Mouse (Mus musculus): ENCODE data around the gene Tent5b. TPM values are rescaled to one million over a fixed set of nuclear protein-coding genes. Genes with fewer than 3 reads are reported as not detected.
A peak's percentile ranks its signal among the peaks of the same experiment; 100 is the strongest.

Gene Tent5b
- polyA plus RNA-seq, 2 experiments from 2014 or later, result not detected

DNA sequence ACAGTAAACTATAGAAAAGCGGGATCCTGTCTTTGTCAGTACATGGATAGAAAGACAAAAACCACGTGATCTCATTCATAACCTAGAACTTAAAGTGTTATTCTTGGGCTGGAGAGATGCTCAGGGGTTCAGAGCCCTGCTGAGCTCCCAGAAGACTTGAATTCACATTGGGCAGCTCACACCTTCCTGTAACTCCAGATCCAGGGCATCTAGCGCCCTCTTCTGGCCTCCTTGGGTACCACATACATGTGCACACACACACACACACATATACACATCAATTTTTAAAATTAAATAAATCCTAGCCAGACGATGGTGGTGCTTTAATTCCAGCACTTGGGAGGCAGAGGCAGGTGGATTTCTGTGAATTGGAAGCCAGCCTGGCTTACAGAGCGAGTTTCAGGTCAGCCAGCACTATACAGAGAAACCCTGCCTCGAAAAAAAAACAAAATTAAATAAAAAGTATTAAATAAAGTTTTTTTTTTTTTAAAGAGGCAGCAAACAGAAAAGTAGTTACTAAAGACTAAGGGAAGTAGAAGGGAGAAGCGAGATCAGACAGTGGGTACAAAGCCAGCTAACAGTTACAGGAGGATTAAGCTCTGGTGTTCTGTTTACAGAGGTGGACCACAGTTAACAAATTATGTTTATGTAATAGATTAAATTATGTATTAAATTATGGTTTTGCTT is 8.7 kb upstream of the Tent5b start:
- ATAC-seq, result no peak

DNA sequence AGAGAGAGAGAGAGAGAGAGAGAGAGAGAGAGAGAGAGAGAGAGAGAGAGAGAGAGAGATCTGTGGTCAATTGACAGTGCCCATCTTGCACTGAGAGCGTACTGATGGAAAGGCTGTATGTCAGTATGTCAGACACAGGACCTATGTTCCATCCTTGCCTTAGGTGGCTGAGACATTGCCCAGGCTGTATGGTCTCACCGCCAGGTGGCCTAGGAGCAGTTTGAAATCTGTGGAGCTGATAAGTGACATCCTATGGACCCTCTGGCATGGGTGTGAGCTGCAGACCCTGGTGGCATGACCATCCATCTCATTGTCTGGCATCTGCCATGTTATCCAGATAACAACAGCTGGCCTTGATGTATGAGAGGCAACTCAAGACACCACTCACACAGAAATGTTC is 6.1 kb upstream of the Tent5b start:
- no peak for ATAC-seq

DNA sequence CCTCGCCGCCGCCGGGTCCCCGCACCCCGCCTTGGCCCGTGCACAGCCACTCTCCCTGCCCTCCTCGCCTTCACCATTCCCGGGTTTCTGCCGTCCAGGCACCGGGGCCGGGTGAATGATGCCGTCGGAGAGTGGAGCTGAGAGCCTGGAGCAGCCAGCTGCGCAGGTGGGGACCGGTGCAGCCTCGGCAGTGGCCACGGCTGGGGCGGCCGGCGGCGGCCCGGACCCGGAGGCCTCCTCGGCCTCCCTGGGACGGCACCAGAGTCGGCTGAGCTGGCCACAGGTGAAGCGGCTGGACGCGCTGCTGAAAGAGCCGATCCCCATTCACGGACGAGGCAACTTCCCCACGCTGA is 229 bp downstream of the Tent5b start:
- ATAC-seq, result no peak

DNA sequence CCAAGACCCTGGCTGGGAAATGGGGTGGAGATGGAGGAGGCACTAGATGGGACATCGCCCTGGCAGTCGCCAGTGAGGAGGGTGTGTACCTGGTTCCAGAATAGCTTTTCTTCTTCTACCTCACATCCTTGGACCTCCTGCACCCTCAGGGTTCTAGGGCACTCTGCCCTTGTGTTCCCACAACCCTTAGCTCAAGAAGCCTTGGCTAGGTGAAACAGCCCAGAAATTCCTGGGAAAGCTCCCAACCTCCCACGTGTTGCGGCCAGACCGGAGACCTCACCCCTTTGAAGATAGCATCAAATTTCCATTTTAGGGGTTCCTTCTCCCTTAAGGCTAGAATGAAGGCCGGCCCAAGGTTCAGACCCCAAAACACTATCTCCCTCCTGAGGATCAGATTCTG is 822 bp downstream of the Tent5b start:
- ATAC-seq, result no peak

DNA sequence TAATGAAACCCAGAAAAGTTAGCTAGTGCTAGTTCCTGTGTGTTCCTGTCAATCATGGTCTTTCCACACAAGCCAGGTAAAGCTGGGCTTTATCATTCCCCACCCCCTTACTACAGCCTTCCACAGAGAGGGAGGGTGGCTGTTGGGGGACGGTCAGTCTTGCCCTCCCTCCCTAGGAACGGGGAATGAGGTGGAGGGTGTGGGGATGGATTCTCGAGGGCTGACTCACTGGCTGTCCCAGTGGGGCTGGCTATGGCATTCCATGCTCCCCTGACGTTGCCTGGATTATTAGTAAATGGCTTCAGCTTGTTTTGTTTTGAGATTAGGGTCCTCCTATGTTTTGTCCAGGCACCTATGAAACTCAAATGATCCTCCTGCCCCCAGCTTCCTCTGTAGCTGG is 1.6 kb downstream of the Tent5b start:
- no peak for ATAC-seq

DNA sequence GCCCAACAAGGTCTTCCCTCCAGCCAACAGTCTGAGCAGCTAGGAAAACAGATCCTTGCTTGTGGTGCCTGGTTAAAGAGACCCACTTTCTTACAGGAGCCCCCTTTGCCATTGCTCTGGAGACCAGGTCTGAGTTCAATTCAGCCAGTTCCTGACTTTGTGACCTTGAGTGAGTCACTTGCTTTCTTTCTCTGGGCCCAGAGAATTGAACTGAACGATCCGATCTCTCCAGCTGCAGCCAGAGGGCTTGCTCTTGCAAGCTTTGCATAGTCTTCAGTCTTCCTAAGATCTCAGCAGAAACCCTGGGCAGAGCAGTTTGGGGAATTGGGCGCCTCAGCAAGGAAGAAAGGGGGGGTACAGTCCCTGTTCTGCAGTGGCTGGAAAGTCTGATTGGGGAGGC is 2.5 kb downstream of the Tent5b start:
- ATAC-seq, result no peak

DNA sequence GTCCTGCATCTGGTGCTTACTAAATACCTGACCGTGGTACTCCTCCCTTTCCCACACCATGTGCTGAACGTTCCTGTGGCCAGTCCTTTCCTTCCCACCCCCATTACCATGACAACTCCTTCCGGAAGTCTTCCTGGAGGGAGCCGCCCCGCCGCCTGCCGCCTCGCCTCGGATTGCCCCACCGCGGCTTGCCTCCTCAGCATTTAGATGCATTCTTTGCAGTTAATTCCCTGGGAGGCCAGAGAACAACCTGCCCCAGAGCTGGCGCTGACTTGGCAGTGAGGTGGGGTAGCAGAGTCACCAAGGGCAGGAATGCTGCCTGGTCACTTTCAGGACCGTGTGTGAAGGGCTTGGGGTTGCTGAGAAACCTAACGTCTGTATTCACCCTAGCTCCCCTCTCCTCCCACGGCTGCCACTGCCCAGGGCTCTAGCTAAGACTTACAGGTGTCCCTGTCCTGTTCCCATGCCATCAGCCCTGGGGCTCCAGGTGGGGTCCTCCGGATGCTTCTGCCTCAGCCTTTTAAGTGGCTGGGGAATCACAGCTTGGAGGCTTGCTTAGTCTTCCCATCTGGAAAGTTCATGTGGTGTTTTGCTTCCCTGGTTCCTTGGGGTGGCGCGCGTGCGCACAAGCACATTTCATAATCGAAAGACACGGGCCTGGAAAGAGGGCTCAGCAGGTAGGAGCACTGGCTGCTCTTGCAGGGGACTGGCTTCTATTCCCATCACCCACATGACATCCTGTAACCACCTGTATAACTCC is 4.5 kb downstream of the Tent5b start:
- no peak for ATAC-seq

DNA sequence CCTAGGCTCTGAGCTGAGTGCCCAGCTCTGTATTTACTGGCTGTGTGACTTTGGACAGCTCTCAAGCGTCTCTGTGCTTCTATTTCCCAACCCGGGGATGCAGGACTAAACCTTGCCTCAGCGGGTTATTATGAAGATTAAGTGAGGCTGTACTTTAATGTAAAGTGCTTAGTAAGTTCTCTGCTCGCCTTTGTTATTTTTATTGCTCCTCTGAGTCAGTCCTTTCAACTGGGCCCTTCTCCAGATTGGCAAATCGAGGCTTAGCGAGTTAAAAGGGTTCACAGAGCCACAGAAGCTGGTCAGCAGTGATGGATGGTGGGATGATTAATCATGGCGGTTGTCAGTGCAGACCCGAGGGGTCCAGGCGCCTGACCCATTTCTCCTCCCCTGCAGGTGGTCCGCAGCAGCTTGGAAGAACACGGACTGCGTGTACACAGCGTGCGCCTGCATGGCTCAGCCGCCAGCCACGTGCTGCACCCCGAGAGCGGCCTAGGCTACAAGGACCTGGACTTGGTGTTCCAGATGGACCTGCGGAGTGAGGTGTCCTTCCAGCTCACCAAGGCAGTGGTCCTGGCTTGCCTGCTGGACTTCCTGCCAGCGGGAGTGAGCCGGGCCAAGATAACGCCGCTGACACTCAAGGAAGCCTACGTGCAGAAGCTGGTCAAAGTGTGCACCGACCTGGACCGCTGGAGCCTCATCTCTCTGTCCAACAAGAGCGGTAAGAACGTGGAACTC is 5.9 kb downstream of the Tent5b start:
- no peak for ATAC-seq

DNA sequence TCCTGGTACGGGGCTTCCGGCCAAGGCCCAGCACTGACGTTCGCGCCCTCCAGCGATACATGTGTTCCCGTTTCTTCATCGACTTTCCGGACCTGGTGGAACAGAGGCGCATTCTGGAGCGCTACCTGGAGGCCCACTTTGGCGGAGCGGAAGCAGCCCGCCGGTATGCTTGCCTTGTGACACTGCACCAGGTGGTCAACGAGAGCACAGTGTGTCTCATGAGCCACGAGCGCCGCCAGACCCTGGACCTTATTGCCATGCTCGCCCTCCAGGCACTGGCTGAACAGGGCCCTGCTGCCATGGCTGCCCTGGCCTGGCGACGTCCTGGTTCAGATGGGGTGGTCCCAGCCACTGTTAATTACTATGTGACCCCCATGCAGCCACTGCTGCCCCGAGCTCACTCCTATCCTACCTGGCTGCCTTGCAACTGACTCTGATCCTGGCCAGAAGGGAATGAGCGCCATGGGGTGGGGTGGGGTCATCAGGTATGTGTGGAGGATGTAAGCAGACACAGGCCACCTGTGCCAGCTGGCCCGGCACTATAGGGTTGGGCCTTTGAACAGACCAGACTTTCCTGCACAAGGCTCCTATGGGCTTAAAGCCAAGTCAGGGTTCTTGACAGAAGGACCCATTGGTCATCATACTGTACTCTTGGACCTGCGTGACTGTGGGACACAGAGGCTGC is 6.9 kb downstream of the Tent5b start:
- ATAC-seq, result no peak

DNA sequence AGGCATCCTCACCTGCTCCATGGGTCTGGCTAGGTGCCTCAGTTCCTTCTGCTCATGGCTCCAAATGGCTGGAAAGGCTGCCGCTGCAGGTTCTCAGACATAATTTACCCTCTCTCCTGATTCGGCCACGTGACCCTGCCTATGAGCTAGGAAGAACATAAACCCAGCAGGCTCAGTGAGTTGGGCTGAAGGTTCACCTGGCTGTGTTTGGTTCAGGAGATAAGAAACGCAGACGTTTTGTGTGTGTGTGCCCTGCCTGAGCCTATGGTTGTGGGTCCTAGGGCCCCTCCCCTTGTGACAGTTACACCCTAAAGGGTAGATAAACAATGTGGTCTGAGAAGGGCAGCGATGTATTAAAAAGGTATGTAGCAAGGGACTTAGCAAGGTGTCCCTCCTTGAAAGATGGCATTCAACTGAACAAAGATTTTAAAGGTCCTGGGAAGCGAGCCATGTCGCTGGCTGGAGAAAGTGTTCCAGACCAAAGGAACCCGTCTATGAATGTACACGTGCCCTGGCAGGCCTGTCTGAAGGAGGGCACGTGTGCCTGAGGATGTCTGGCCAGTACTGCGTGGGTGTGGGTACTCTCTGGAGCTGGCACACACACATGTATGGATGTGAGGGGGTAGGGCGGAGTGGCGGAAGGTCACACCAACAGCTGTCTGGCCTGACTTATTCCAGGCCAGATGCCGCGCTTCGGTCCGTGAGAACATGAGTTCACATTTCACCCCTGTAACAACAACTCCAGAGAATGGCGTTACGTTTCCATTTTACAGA is 8.9 kb downstream of the Tent5b start:
- no peak for ATAC-seq

DNA sequence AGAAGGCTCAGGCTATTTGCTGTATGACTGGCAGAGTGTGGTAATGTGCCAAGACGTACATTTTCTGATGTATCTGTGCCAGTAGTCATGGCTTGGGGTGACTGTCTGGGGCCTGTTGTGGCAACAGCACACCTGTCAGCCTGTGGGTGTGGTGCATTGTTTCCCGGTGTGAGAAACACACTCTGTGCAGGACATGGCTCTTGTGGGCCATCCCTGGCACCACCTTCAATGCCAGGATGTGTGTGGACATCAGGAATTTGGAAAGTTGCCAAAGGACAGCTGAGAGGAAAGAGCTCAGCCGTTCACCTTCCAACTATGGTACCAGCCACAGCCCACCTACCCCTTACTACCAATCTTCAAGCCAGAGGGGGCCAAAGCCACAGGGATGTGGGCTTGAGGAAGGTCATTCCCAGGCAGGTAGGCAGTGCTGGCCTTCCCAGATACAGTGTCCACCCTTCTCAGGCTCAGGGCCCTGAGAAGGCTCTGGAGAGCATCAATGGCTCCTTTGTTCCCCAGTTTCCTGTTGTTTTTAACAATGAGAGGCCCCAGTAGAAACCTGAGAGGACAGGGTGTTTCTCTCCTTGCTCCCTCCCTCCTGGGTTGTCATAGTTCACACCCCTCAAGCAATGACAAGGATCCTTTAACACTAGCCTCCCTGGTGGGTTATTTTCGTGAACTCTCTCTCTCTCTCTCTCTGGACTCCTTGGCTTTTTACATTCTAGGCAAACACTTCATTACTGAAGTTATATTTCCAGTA is 9.7 kb downstream of the Tent5b start:
- ATAC-seq, result no peak

DNA sequence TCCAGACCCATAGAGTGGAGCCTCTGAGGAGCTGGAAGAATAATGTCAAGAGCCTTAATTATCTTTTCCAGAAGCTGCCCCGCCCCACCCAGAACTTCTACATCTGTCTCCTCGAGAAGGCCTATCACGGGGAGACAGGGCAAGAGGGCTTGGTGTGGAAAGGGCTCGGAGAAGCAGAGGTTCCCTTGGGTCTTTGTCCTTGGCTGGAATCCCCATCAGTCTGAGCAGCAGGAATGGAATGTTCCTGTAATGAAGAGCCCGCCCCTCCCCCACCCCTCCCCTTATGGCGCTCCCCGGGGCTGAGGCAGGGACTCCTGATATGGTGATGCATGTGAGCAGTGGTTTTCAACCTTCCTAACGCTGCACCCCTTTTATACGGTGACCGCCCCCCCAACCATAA is 11.9 kb downstream of the Tent5b start:
- no peak for ATAC-seq

DNA sequence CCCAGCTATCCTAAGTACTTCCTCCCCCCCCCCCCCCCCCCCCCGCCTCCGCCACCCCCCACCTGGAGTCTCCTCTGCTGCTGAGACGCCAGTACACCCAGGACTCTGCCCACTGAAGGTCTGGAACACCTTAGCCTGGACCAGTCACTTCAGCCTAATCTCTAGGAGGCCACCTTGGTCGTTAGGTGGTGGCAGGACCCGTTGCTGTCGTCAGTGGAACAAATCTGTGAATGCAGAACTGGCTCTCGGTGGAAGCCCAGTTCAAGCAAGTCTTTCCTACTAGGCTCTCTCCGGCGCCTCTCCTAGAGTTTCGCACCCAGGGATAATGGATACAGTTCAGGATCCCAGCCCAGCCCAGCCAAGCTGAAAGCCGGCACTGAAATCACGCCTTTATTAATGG is 14.0 kb downstream of the Tent5b start:
- ATAC-seq, result no peak

DNA sequence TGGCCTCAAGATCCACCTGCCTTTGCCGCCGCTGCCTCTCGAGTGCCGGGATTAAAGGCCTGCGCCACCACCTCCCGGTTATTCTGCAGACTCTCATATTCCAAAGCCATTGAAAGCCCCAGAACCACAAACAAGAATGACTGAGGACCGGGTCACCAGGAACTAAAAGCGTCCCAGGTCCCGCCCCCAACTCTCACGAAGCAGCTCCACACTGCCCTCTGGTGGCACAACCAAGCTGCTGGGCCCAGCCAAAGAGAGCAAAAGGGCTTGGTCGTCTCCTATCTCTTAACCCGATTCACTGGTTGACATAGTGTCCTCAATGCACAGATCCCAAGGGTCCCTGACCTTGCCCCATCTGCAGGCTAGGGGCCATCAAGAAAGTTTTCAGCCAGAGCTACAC is 14.5 kb downstream of the Tent5b start:
- peak; percentile 74 for ATAC-seq

DNA sequence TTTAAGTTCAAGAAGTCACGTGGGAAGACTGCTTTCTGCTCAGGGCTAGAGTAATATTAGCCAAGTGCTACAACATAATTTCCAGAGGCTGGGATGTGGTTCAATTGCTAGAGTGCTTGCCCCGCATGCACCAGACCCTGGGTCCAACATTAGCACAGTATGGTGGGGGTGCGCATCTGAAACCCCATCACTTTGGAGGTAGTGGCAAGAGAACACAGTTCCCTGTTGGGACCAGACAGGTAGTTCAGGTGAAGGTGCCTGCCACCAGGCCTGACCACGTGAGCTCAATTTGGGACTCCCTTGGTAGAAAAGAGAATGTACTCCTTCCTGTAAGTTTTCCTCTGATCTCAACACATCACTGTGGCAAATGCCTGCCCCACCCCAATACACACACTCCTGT is 14.9 kb downstream of the Tent5b start:
- ATAC-seq, result no peak

DNA sequence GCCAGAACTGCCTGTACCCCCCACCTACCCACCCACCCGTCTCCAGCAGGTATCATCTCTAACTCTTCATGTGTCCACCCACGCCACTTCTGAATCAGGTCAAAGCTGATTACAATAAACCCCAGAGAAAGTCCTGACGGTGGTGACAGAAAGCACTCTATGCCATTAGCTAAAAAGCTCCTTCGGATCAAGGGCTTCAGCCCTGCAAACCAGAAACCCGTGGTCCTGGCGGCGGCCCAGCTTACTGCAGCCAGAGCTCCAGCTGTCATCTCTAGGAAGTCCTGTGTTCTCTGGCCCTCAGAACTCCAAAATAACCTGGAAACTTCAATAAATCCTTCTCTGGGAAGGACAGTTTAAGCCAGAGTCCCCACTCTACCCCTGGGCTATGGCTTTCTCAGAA is 15.8 kb downstream of the Tent5b start:
- ATAC-seq, result no peak

DNA sequence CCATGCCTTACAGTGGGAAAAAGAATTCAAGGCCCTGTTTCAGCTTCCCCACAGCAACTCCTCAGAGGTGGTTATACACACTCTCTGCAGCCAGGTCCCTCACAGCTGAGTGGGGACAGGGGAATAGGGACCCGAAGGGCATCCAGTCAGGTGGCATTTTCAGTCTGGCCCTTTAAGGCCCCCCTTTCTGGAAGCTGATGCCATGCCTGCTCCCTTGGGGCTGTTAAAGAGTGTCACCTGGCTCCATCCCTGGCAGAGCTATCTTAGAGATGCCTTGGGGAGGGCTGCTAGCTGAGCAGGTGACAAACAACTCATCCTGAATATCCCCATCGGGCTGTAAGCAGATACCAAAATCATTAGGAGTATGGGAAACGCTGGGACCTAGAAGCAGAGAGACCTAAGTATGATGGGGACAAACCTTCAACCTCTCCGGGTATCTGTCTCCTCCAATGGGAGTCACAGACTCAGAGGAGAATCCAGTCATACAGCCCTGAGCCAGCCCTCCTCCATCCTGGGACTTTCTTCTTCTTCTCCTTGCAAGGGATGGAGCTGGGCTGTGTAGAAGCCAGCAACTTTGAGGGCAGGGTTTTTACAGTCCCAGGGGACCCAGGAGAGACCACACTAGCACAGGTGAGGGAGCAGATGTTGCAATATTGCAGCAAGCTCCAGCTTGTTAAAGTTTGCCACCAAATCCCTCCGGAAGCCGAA is 17.0 kb downstream of the Tent5b start:
- ATAC-seq, result no peak

DNA sequence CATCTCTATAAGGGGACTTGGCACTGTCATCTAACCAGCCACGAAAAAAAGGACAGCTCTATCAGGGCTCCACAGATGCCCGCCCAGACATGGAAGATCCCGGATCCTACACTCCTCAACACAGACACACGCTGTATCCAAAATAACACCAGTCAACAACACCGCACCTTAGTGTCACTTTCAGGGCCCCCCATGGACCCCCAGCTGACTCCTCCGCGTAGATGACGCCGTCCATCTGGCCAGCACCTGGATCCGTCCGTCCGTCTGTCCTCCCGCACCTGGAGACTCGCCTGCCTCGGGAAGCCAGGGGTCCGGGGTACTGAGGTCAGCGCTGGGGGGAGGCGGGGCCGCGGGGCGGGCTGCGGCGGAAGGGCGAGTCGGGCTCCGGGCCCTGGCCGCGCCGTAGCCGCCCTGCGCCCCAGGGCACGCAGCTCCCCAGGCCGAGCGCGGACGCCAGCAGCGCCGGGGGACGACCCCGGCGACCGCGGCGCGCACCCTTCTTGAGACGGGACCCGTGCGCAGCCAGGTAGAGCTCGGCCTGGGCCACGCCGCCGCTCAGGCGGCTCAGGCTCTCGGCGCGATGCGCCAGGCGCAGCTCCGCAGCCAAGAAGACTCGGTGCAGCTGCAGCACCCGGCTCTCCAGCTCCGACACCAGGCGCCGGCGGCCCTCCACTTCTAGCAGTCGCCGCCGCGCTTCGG is 17.7 kb downstream of the Tent5b start:
- no peak for ATAC-seq

DNA sequence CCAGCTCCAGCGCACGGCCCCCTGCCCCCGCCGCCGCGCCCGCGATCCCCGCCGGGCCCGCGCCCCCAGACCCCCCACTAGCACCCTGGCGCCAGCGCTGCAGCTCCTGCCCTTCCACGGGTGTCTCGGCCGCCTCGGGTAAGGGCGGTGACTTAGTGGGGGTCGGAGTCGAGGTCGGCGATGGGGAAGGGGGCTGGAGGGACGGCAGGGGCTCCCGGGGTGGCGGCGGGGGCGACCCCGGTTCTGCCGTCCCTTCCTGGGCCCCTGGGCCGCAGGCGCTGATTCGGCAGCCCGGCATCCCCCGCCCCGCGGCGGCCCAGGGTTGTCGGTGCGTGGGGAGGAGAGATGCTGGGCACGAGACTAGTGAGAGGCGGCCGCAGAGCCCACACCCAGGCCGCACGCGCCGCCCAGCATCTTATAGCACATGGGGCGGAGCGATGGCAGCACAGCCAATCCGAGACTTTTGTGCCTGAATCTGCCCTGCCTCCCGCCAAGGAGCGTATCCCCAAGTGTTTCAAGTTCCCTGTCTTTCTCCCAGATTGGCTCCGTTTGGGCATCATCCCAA is 18.3 kb downstream of the Tent5b start, which contains the start of gene Trnp1:
Gene Trnp1 (minus strand): TSS at position 391 of the 565 bp plus-strand sequence.
- ATAC-seq, result peak; percentile 55

DNA sequence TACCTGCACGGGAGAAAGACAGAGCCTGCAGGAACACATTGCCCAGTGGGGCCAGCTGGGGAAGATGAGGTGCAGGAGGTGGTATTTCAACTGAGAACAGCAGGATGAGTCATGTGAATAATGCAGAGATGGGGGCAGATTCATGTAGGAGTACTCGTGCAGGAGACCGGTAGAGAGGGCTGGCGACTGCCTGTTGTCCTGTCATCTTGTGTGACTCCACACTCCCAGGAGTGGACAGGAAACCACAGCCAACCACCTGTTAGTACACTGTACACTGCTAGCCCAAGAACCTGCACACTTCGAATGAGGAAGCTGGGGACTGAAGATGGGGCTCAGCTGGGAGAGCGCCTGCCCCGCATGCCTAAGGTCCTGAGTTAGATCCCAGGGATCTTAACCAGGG is 21.6 kb downstream of the Tent5b start:
- no peak for ATAC-seq

All from activated CD4-positive, CD25-positive, alpha-beta regulatory T cell, adult 4 months (primary cell).